Mouse (Mus musculus) MEL (cell line): ENCODE results near the gene Fam221b.

Experiments used
- CTCF ChIP-seq, 3 experiments: IDR thresholded peaks in 2 of 3; conservative IDR thresholded peaks in 1 of 3; 2 replicates each; pipeline ENCODE4 v1.5.1; 2011 to 2012; ENCODE audit warnings: low read length in 3 of 3, low read depth in 2 of 3, mild to moderate bottlenecking in 2 of 3, improper control_type of control experiment in 1 of 3, inconsistent platforms in 1 of 3, mixed read lengths in 1 of 3, moderate library complexity in 1 of 3; ENCODE audit not compliant: control insufficient read depth in 1 of 3, insufficient read depth in 1 of 3, poor library complexity in 1 of 3, severe bottlenecking in 1 of 3
- HCFC1 ChIP-seq: IDR thresholded peaks from 2 replicates; pipeline ENCODE4 v1.6.1; 2012; ENCODE audit warnings: low read depth, mild to moderate bottlenecking, inconsistent platforms, low read length, improper control_type of control experiment, moderate library complexity
- NRF1 ChIP-seq: IDR thresholded peaks from 2 replicates; pipeline ENCODE4 v1.6.1; 2014; ENCODE audit warnings: low read depth, mild to moderate bottlenecking, inconsistent platforms, low read length, improper control_type of control experiment, moderate library complexity; ENCODE audit not compliant: poor library complexity, insufficient read depth, severe bottlenecking
- POLR2A ChIP-seq, 2 experiments: IDR thresholded peaks; 2 replicates each; pipeline ENCODE4 v1.6.1; 2011 to 2012; ENCODE audit warnings: low read length in 2 of 2, mild to moderate bottlenecking in 2 of 2, control low read depth in 1 of 2, improper control_type of control experiment in 1 of 2, low read depth in 1 of 2, moderate library complexity in 1 of 2; ENCODE audit not compliant: control insufficient read depth in 1 of 2, insufficient read depth in 1 of 2, poor library complexity in 1 of 2
- POLR2AphosphoS2 ChIP-seq: IDR thresholded peaks from 2 replicates; pipeline ENCODE4 v1.6.1; 2011; ENCODE audit warnings: low read length, improper control_type of control experiment
- POLR2AphosphoS5 ChIP-seq: IDR thresholded peaks from 2 replicates; pipeline ENCODE4 v1.6.1; 2012; ENCODE audit warnings: low read depth, borderline replicate concordance, mild to moderate bottlenecking, inconsistent platforms, low read length, moderate library complexity, mixed read lengths
- RCOR1 ChIP-seq: IDR thresholded peaks from 2 replicates; pipeline ENCODE4 v1.6.1; 2012; ENCODE audit warnings: low read depth, mild to moderate bottlenecking, inconsistent platforms, low read length, improper control_type of control experiment
- ZC3H11A ChIP-seq: IDR thresholded peaks from 2 replicates; pipeline ENCODE4 v1.6.1; 2012; ENCODE audit warnings: low read depth, mild to moderate bottlenecking, inconsistent platforms, low read length, improper control_type of control experiment

- no peak for TF ChIP-seq CTCF (IDR thresholded peaks at IDR 0.05 in 2 of 3, conservative IDR thresholded peaks at IDR 0.05 in 1 of 3; ENCODE audit: control insufficient read depth in 1 of 3, insufficient read depth in 1 of 3, low read depth in 2 of 3, low read length in 3 of 3, poor library complexity in 1 of 3, severe bottlenecking in 1 of 3)
- no peak for TF ChIP-seq POLR2AphosphoS2
- no peak for TF ChIP-seq POLR2A (IDR thresholded peaks at IDR 0.05; ENCODE audit: control insufficient read depth in 1 of 2, insufficient read depth in 1 of 2, low read depth in 1 of 2, low read length in 2 of 2, poor library complexity in 1 of 2)
- TF ChIP-seq NRF1 = no peak
- TF ChIP-seq ZC3H11A = no peak
- TF ChIP-seq RCOR1 = no peak
- no peak for TF ChIP-seq POLR2AphosphoS5
- no peak for TF ChIP-seq HCFC1
Observed at GRCm38 (mm10) chr4:43678541-43678940, 9.6 kb upstream of the Fam221b start.
